Mouse (Mus musculus) MEL (cell line): Measurements from ENCODE around the gene Rpl14.

ENCODE experiments used
- CTCF ChIP-seq, 3 experiments: IDR thresholded peaks in 2 of 3; conservative IDR thresholded peaks in 1 of 3; 2 replicates each; pipeline ENCODE4 v1.5.1; 2011 to 2012; ENCODE audit warnings: low read length in 3 of 3, low read depth in 2 of 3, mild to moderate bottlenecking in 2 of 3, improper control_type of control experiment in 1 of 3, inconsistent platforms in 1 of 3, mixed read lengths in 1 of 3, moderate library complexity in 1 of 3; ENCODE audit not compliant: control insufficient read depth in 1 of 3, insufficient read depth in 1 of 3, poor library complexity in 1 of 3, severe bottlenecking in 1 of 3
- EP300 ChIP-seq, 2 experiments: IDR thresholded peaks; 2 replicates each; pipeline ENCODE4 v1.6.1; 2011; ENCODE audit warnings: improper control_type of control experiment in 2 of 2, low read length in 2 of 2, low read depth in 1 of 2, mild to moderate bottlenecking in 1 of 2
- GABPA ChIP-seq: IDR thresholded peaks from 2 replicates; pipeline ENCODE4 v1.6.1; 2012; ENCODE audit warnings: low read depth, mild to moderate bottlenecking, inconsistent platforms, low read length, improper control_type of control experiment, moderate library complexity
- POLR2A ChIP-seq, 2 experiments: IDR thresholded peaks; 2 replicates each; pipeline ENCODE4 v1.6.1; 2011 to 2012; ENCODE audit warnings: low read length in 2 of 2, mild to moderate bottlenecking in 2 of 2, control low read depth in 1 of 2, improper control_type of control experiment in 1 of 2, low read depth in 1 of 2, moderate library complexity in 1 of 2; ENCODE audit not compliant: control insufficient read depth in 1 of 2, insufficient read depth in 1 of 2, poor library complexity in 1 of 2
- RAD21 ChIP-seq: IDR thresholded peaks from 2 replicates; pipeline ENCODE4 v1.6.1; 2011; ENCODE audit warnings: mild to moderate bottlenecking, low read depth, low read length, improper control_type of control experiment
- USF1 ChIP-seq: IDR thresholded peaks from 2 replicates; pipeline ENCODE4 v1.6.1; 2014; ENCODE audit warnings: low read depth, mild to moderate bottlenecking, inconsistent platforms, low read length, improper control_type of control experiment, moderate library complexity

DNA sequence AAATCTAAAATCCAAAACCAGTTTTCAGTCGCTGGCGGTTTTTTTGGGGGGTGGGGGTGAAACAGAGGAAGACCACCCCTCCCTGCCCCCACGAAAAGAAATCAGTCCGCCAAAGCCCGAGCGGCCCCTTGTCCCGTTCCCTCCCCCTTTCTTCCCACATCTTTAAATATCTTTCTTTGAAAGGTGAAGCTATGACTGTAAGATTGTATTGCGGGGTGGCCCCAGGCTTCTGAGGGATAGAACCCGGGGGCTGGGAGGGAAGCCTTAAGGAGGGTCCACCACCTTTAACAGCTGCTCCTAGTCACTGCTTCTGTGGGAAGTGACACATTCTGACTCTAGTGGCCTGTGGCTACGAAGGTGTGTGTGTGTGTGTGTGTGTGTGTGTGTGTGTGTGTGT lies 32.3 kb downstream of the Rpl14 start:
- no peak for TF ChIP-seq CTCF (IDR thresholded peaks at IDR 0.05 in 2 of 3, conservative IDR thresholded peaks at IDR 0.05 in 1 of 3; ENCODE audit: control insufficient read depth in 1 of 3, insufficient read depth in 1 of 3, low read depth in 2 of 3, low read length in 3 of 3, poor library complexity in 1 of 3, severe bottlenecking in 1 of 3)
- no peak for TF ChIP-seq POLR2A (IDR thresholded peaks at IDR 0.05; ENCODE audit: control insufficient read depth in 1 of 2, insufficient read depth in 1 of 2, low read depth in 1 of 2, low read length in 2 of 2, poor library complexity in 1 of 2)
- no peak for TF ChIP-seq USF1
- no peak for TF ChIP-seq RAD21
- no peak for TF ChIP-seq EP300 (IDR thresholded peaks at IDR 0.05; ENCODE audit: low read depth in 1 of 2, low read length in 2 of 2)
- no peak for TF ChIP-seq GABPA
